Mouse (Mus musculus) liver, adult 2 months (tissue): ENCODE measurements around the gene Plekha6.

Experiments used
- CTCF ChIP-seq: fragments of 200-500 bp; IDR thresholded peaks from 2 replicates; pipeline ENCODE4 v1.5.1; 2011; ENCODE audit warnings: low read depth, low read length, control low read depth
- POLR2A ChIP-seq: fragments of 200-500 bp; IDR thresholded peaks from 2 replicates; pipeline ENCODE4 v1.6.1; 2011; ENCODE audit warnings: low read length, control low read depth; ENCODE audit not compliant: insufficient read depth; ENCODE audit errors: extremely low read depth

GRCm38 (mm10) chr1:133254856-133255764 lies 91.1 kb downstream of the Plekha6 start:
- TF ChIP-seq CTCF (no peak), POLR2A (no peak)
